Mouse (Mus musculus) spleen, postnatal 36 days (tissue): ENCODE measurements around the gene Tusc2.
"Not testable (repeated sequence)": the region's sequence is repeated elsewhere in the genome, so short reads cannot be mapped to it uniquely, and the experiment has no call there.

Source experiments
- DNase-seq, 2 experiments: peaks; one replicate each; pipeline ENCODE4 v3.0.0; 2022; ENCODE audit warnings: low spot score in 2 of 2, mixed read lengths in 1 of 2

Gene Tusc2

DNA sequence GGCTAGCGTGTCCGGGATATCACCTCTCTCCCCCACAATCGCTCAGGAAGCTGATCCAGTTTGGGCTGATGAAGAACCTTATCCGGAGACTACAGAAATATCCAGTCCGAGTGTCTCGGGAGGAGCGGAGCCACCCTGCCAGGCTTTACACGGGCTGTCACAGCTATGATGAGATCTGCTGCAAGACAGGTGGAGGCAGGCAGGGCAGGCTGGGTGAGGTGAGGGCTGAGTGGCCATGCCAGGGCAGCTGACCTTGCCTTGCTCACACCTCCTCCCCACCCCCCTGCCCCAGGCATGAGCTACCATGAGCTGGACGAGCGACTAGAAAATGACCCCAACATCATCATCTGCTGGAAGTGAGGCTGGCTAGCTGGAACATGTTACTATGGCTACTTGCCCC is 17.9 kb upstream of the Tusc2 start:
- DNase-seq: no peak

DNA sequence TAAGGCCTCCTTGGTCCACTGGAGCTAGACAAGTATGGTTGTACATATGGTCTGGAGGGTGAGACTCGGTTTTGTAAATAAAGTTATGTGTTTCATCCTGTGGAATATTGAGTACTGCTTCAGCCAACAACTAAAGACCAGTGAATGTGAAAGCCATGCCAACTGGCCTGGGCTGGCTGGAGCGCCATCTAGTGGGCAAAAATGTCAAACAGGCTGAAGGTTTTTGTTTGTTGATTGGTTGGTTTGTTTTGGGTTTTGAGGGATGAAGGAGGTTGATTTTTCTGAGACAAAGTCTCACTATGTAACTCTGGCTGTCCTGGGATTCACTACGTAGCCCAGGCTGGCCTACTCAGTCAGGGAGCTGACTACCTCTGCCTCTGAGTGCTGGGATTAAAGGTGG is 17.5 kb upstream of the Tusc2 start:
- DNase-seq: peak; percentile 60 to 65

- DNase-seq: peak; percentile 82 to 87
Measured at GRCm38 (mm10) chr9:107547026-107547425, 16.0 kb upstream of the Tusc2 start, which contains the start of gene Zmynd10. Zmynd10 (plus strand) TSS chr9:107547298.

DNA sequence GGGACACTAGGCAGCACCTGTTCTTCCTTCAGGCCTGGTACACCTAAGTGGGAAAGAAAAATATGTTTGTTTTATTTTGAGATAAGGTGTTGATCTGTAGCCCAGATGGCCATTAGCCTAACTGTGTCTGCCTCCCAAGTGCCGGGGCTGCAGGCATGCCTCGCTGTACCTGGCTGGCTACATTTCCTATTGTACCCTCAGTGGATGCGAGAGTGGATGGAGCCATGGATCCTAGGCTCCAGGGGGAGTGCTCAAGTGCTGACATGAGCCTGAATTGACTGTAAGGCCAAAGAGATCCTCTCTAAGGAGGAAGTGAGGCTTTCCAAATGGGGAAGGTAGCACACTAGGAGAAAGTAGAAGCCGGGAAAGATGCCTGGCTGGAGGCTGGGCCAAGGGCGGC is 15.1 kb upstream of the Tusc2 start:
- no peak for DNase-seq

GRCm38 (mm10) chr9:107548820-107549219 is 14.2 kb upstream of the Tusc2 start:
- no peak for DNase-seq

GRCm38 (mm10) chr9:107549297-107550074 is 13.6 kb upstream of the Tusc2 start:
- DNase-seq: no peak

DNA sequence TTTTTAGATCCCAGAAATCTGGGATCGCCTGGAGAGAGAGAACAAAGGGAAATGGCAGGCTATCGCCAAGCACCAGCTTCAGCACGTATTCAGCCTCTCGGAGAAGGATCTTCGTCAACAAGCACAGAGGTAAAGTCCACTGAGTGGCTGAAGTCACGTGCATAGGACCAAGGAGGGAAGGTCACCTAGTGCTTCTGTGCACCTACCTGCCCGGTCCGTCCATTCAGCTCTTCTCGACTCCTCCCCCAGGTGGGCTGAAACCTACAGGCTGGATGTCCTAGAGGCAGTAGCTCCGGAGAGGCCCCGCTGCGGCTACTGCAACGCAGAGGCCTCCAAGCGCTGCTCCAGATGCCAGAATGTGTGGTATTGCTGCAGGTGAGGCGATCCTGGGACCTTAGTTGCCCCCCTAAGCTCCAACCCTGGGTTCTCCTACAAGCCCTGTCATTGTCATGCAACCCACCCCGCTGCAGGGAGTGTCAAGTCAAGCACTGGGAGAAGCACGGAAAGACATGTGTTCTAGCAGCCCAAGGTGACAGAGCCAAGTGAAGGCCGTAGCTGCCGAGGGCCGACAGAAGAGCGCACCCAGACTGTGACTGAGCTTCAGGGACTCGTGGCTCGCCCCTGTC is 12.5 kb upstream of the Tusc2 start:
- no peak for DNase-seq

DNA sequence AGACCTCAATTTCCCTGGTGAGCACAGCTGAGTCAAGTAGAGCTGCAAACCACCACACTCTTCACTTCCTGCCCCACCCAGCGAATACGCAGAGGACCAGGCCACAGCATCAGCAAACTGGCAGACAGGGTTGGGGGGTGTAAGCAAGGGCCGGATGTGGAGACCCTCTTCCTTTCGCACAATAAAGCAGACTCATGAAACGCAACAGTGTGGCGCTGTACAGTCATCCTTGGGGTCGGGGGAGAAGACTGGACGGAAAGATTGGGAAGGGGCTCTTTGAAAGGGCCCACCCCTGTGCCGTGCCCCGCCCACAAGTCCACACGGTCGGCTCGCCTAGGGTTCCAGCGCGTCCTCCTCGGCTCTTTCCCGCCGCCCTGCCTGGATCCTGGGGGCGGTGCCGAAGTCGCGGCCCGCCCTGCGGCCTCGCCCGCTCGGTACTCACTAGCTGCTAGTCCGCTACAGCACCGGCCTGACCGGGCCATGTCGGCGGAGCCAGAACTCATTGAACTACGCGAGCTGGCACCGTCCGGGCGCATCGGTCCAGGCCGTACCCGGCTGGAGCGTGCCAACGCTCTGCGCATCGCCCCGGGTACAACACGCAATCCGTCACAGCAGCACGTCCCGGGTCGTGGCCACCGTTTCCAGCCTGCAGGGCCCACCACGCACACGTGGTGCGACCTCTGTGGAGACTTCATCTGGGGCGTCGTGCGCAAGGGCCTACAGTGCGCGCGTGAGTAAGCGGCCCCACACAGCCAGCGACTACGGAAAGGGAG is 11.8 kb upstream of the Tusc2 start, which contains the start of gene Rassf1:
Rassf1 (plus strand) TSS at position 439 of the 773 bp plus-strand sequence.
- DNase-seq: peak; percentile 84 to 87

- DNase-seq: no peak
Measured at GRCm38 (mm10) chr9:107551890-107552355, 11.1 kb upstream of the Tusc2 start.

GRCm38 (mm10) chr9:107552690-107553393 is 10.2 kb upstream of the Tusc2 start:
- peak in 1 of 2 experiments; percentile 1 for DNase-seq

GRCm38 (mm10) chr9:107553541-107554318 is 9.3 kb upstream of the Tusc2 start:
- DNase-seq: peak; percentile 45 to 46

- peak; percentile 95 to 97 for DNase-seq
Measured at GRCm38 (mm10) chr9:107554319-107554825, 8.7 kb upstream of the Tusc2 start.

- peak; percentile 55 to 65 for DNase-seq
Measured at GRCm38 (mm10) chr9:107555031-107555457, 8.0 kb upstream of the Tusc2 start.

GRCm38 (mm10) chr9:107555701-107556100 is 7.4 kb upstream of the Tusc2 start:
- no peak for DNase-seq

DNA sequence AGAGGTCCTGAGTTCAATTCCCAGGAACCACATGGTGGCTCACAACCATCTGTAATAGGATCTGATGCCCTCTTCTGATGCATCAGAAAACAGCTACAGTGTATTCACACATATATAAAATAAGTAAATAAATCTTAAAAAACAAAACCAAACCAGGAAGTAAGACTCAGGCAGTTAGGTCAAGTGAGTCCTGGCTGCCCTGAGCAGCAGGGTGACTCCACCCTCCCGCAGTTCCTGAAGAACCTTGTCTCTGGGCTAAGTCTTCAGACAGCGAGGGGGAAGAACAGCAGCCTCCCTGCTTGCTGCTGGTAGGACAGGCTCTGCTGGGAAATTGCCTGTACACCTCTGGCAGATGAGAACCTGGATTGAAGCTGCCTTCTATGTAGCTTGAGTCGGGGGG is 6.7 kb upstream of the Tusc2 start:
- DNase-seq: no peak

- DNase-seq: not testable (repeated sequence)
Measured at GRCm38 (mm10) chr9:107565556-107565955, 2.5 kb downstream of the Tusc2 start.

DNA sequence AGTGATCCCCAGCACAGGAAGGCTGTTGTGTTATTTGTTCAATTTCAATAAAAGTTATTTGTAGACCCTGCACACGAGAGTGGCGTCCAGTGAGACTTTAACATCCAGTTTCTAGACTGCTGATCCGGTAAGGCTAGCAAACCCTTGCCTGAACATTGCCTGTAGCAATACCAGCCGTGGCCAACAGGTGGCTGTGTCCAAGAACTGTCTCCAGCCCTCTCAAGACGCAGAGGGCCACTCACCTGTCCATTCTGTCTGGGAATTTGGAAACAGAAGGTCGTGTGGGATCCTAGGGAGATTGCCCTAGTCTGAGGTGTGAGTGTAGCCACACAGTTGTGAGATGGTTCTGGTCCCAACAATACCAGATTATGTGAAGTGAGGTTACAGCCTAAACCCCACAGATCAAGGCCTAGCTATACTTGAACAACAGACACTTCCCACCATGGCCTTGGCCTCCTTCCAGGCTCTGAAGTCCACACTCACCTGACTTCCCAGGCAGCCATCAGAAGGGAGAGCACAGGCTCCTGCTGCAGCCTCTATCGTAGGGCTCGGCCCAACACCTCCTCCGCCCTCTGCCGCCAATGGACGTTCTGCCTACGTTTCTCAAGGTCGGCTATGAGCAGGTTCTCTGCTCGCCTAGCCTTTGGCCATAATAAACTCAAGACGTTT is 3.1 kb downstream of the Tusc2 start:
- peak; percentile 71 to 75 for DNase-seq

GRCm38 (mm10) chr9:107566855-107567254 is 3.8 kb downstream of the Tusc2 start:
- no peak for DNase-seq

GRCm38 (mm10) chr9:107567702-107568319 is 4.8 kb downstream of the Tusc2 start, which contains the start of gene Hyal2:
Hyal2 (plus strand) TSS chr9:107567945.
- no peak for DNase-seq
